In genomic region chr3:27059529-27060322, GRCm38 (mm10) we compare ENCODE assay signal across 21 mouse cellular contexts.
DNase-seq lines count a peak whose midpoint lies in the region; ATAC-seq and TF ChIP-seq lines count a peak whose summit lies in the region.
"Had no signal": no experiment of that assay in that cellular context is flagged by ENCODE, and none has a peak within 500 bp of the region (broad histone marks: within the 10 kb centered on the region; RNA-seq: fewer than 3 reads in every experiment).

No protein-coding gene starts in this region.

- H3K9me3 ChIP-seq in hindbrain, embryonic 11.5 days (ENCODE audit: control insufficient read depth, low read length) = no peaks in the 10 kb centered on the region
- no peaks in the 10 kb centered on the region for H3K9me3 ChIP-seq in hindbrain, postnatal 0 days (ENCODE audit: low read length)
- H3K9me3 ChIP-seq in forebrain, embryonic 14.5 days (replicated peaks; ENCODE audit: control insufficient read depth, low read length) = no peaks in the 10 kb centered on the region
- no peaks in the 10 kb centered on the region for H3K9me3 ChIP-seq in midbrain, embryonic 12.5 days
- 0 out of 2 replicates have a peak, but pooled peaks cover 3% of the 10 kb centered on the region for H3K9me3 ChIP-seq in embryonic facial prominence, embryonic 10.5 days
- no peaks in the 10 kb centered on the region for H3K9me3 ChIP-seq in liver, postnatal 0 days (ENCODE audit: low read length)
- H3K9me3 ChIP-seq: heart, embryonic 13.5 days had no signal

- H3K4me3 ChIP-seq in hindbrain, embryonic 11.5 days (ENCODE audit: low read depth, low read length) = no peak overlapping the region
- no peak overlapping the region for H3K4me3 ChIP-seq in hindbrain, postnatal 0 days (ENCODE audit: low read length)
- H3K4me3 ChIP-seq in forebrain, embryonic 14.5 days (ENCODE audit: low read depth, low read length) = no peak overlapping the region
- no peak overlapping the region for H3K4me3 ChIP-seq in midbrain, embryonic 12.5 days
- no peak overlapping the region for H3K4me3 ChIP-seq in embryonic facial prominence, embryonic 10.5 days
- H3K4me3 ChIP-seq in liver, postnatal 0 days (ENCODE audit: low read depth, low read length) = no peak overlapping the region
- H3K4me3 ChIP-seq: heart, adult 2 months; heart, embryonic 13.5 days had no signal

- ATAC-seq in hindbrain, embryonic 11.5 days (ENCODE audit: low FRiP score) = peak; percentile 60; the same call in 1 of the 2 replicates
- ATAC-seq in hindbrain, postnatal 0 days = no peak
- ATAC-seq in forebrain, embryonic 14.5 days = peak; percentile 75
- peak; percentile 60; the same call in 1 of the 2 replicates for ATAC-seq in midbrain, embryonic 12.5 days (ENCODE audit: low FRiP score, low read depth)
- no peak for ATAC-seq in liver, postnatal 0 days
- ATAC-seq: CD4-positive, CD25-positive, alpha-beta regulatory T cell, adult 4 months; inflammation-experienced regulatory T-cells, adult 6 months had no signal

- TF ChIP-seq CTCF in hindbrain, postnatal 0 days (IDR thresholded peaks at IDR 0.05; ENCODE audit: low read depth) = no peak
- no peak for TF ChIP-seq CTCF in liver, postnatal 0 days (IDR thresholded peaks at IDR 0.05; ENCODE audit: low read depth)

- no peaks in the 10 kb centered on the region for H3K4me1 ChIP-seq in hindbrain, embryonic 11.5 days (replicated peaks; ENCODE audit: control insufficient read depth, insufficient read depth, low read length)
- no peaks in the 10 kb centered on the region for H3K4me1 ChIP-seq in hindbrain, postnatal 0 days (ENCODE audit: insufficient read depth, low read length)
- peaks cover 10% of the 10 kb centered on the region; the same call in 1 of the 2 replicates for H3K4me1 ChIP-seq in forebrain, embryonic 14.5 days (ENCODE audit: control insufficient read depth, insufficient read depth, low read length)
- H3K4me1 ChIP-seq in midbrain, embryonic 12.5 days = peaks cover 12% of the 10 kb centered on the region
- no peaks in the 10 kb centered on the region for H3K4me1 ChIP-seq in embryonic facial prominence, embryonic 10.5 days
- H3K4me1 ChIP-seq in liver, postnatal 0 days (ENCODE audit: insufficient read depth) = no peaks in the 10 kb centered on the region
- H3K4me1 ChIP-seq: heart, embryonic 13.5 days had no signal

- no peak overlapping the region for H3K4me2 ChIP-seq in hindbrain, embryonic 11.5 days (replicated peaks; ENCODE audit: low read depth, low read length)
- H3K4me2 ChIP-seq in hindbrain, postnatal 0 days (ENCODE audit: low read depth, low read length) = no peak overlapping the region
- H3K4me2 ChIP-seq in forebrain, embryonic 14.5 days (ENCODE audit: low read length) = peak overlapping the region; percentile 28
- no peak overlapping the region for H3K4me2 ChIP-seq in midbrain, embryonic 12.5 days (replicated peaks)
- no peak overlapping the region for H3K4me2 ChIP-seq in liver, postnatal 0 days (ENCODE audit: low read depth, low read length)
- H3K4me2 ChIP-seq: heart, embryonic 13.5 days had no signal

- H3K36me3 ChIP-seq in hindbrain, embryonic 11.5 days (ENCODE audit: control insufficient read depth, insufficient read depth, low read length) = no peaks in the 10 kb centered on the region
- no peaks in the 10 kb centered on the region for H3K36me3 ChIP-seq in hindbrain, postnatal 0 days (ENCODE audit: insufficient read depth, low read length)
- H3K36me3 ChIP-seq in forebrain, embryonic 14.5 days (ENCODE audit: control insufficient read depth, insufficient read depth, low read length) = no peaks in the 10 kb centered on the region
- no peaks in the 10 kb centered on the region for H3K36me3 ChIP-seq in midbrain, embryonic 12.5 days
- H3K36me3 ChIP-seq in embryonic facial prominence, embryonic 10.5 days (replicated peaks) = no peaks in the 10 kb centered on the region
- no peaks in the 10 kb centered on the region for H3K36me3 ChIP-seq in liver, postnatal 0 days (replicated peaks; ENCODE audit: insufficient read depth, low read length)
- H3K36me3 ChIP-seq: heart, embryonic 13.5 days had no signal

- TF ChIP-seq EP300 in liver, postnatal 0 days (IDR thresholded peaks at IDR 0.05; ENCODE audit: low read depth) = no peak

- no peak for DNase-seq in hindbrain, embryonic 11.5 days (ENCODE audit: low spot score)
- DNase-seq in hindbrain, postnatal 0 days (ENCODE audit: low spot score) = no peak
- DNase-seq in R1 (ENCODE audit: low read depth, low spot score) = peak; percentile 46
- DNase-seq in forebrain, embryonic 14.5 days (ENCODE audit: low spot score) = peak; percentile 48
- no peak for DNase-seq in embryonic facial prominence, embryonic 10.5 days (ENCODE audit: low spot score)
- DNase-seq in liver, postnatal 0 days = no peak
- no peak for DNase-seq in right cerebral cortex, adult 2 months (ENCODE audit: low spot score in 2 of 2)
- DNase-seq: cerebellum, adult 9-10 months; gastrocnemius, postnatal 25 days; heart, adult 2 months; heart, postnatal 14 days; kidney, adult 18-20 months; kidney, postnatal 10 days; lung, postnatal 10 days; right cerebral cortex, adult 18-20 months; thymus, adult 18-20 months; thymus, postnatal 4 days had no signal

- H3K27ac ChIP-seq in hindbrain, embryonic 11.5 days (ENCODE audit: low read depth, low read length) = no peak overlapping the region
- no peak overlapping the region for H3K27ac ChIP-seq in hindbrain, postnatal 0 days
- H3K27ac ChIP-seq in forebrain, embryonic 14.5 days (ENCODE audit: low read depth, low read length) = 0 out of 2 replicates have a peak overlapping the region, but pooled peaks have one; percentile 29
- H3K27ac ChIP-seq in midbrain, embryonic 12.5 days (replicated peaks) = 0 out of 2 replicates have a peak overlapping the region, but pooled peaks have one; percentile 25
- no peak overlapping the region for H3K27ac ChIP-seq in embryonic facial prominence, embryonic 10.5 days (replicated peaks)
- no peak overlapping the region for H3K27ac ChIP-seq in liver, postnatal 0 days (ENCODE audit: low read depth)
- H3K27ac ChIP-seq: heart, adult 2 months; heart, embryonic 13.5 days had no signal

- no peak overlapping the region for H3K9ac ChIP-seq in hindbrain, embryonic 11.5 days (ENCODE audit: low read depth, low read length)
- no peak overlapping the region for H3K9ac ChIP-seq in hindbrain, postnatal 0 days (replicated peaks; ENCODE audit: low read length)
- H3K9ac ChIP-seq in forebrain, embryonic 14.5 days (ENCODE audit: low read length) = no peak overlapping the region
- no peak overlapping the region for H3K9ac ChIP-seq in midbrain, embryonic 12.5 days (replicated peaks)
- no peak overlapping the region for H3K9ac ChIP-seq in liver, postnatal 0 days (replicated peaks)
- H3K9ac ChIP-seq: heart, embryonic 13.5 days had no signal

- WGBS in hindbrain, embryonic 11.5 days = 64% methylated on average over 12 of the region's 12 CpGs
- 51% methylated on average over 12 of the region's 12 CpGs for WGBS in hindbrain, postnatal 0 days
- 17% methylated on average over 12 of the region's 12 CpGs for WGBS in forebrain, embryonic 14.5 days
- 62% methylated on average over 12 of the region's 12 CpGs for WGBS in midbrain, embryonic 12.5 days
- WGBS in embryonic facial prominence, embryonic 10.5 days = 72% methylated on average over 12 of the region's 12 CpGs
- WGBS in liver, postnatal 0 days (ENCODE audit: insufficient replicate concordance) = 74% methylated on average over 12 of the region's 12 CpGs

- H3K27me3 ChIP-seq in hindbrain, embryonic 11.5 days (ENCODE audit: control insufficient read depth, insufficient read depth, low read length) = no peaks in the 10 kb centered on the region
- H3K27me3 ChIP-seq in hindbrain, postnatal 0 days (ENCODE audit: insufficient read depth, low read length) = no peaks in the 10 kb centered on the region
- no peaks in the 10 kb centered on the region for H3K27me3 ChIP-seq in forebrain, embryonic 14.5 days (replicated peaks; ENCODE audit: control insufficient read depth, insufficient read depth, low read length)
- no peaks in the 10 kb centered on the region for H3K27me3 ChIP-seq in midbrain, embryonic 12.5 days
- no peaks in the 10 kb centered on the region for H3K27me3 ChIP-seq in embryonic facial prominence, embryonic 10.5 days (replicated peaks; ENCODE audit: low read depth, poor library complexity, severe bottlenecking)
- H3K27me3 ChIP-seq in liver, postnatal 0 days (ENCODE audit: insufficient read depth, low read length) = no peaks in the 10 kb centered on the region
- H3K27me3 ChIP-seq: heart, embryonic 13.5 days had no signal

Comparison
In these comparisons a context has a peak if more than half of its experiments do, and no peak if none do; other contexts are left out.
1. ATAC-seq: peak in hindbrain, embryonic 11.5 days (single experiment), forebrain, embryonic 14.5 days (single experiment) and midbrain, embryonic 12.5 days (single experiment); none in hindbrain, postnatal 0 days (single experiment) and liver, postnatal 0 days (single experiment).
2. DNase-seq: peak in R1 (single experiment) and forebrain, embryonic 14.5 days (single experiment); none in hindbrain, embryonic 11.5 days (single experiment), hindbrain, postnatal 0 days (single experiment), embryonic facial prominence, embryonic 10.5 days (single experiment), liver, postnatal 0 days (single experiment) and right cerebral cortex, adult 2 months (0 of 2).
3. H3K27ac ChIP-seq: peak in forebrain, embryonic 14.5 days (single experiment) and midbrain, embryonic 12.5 days (single experiment); none in hindbrain, embryonic 11.5 days (single experiment), hindbrain, postnatal 0 days (single experiment), embryonic facial prominence, embryonic 10.5 days (single experiment) and liver, postnatal 0 days (single experiment).